Mouse (Mus musculus) brain, embryonic 18.5 days (tissue): ENCODE measurements around the gene Zbtb5.
"Not testable (repeated sequence)": the region's sequence is repeated elsewhere in the genome, so short reads cannot be mapped to it uniquely, and the experiment has no call there.

Source experiments
- DNase-seq: peaks from one replicate; pipeline ENCODE4 v3.0.0-alpha.2; 2012; ENCODE audit warnings: low read depth, low spot score

The Zbtb5 gene

DNA sequence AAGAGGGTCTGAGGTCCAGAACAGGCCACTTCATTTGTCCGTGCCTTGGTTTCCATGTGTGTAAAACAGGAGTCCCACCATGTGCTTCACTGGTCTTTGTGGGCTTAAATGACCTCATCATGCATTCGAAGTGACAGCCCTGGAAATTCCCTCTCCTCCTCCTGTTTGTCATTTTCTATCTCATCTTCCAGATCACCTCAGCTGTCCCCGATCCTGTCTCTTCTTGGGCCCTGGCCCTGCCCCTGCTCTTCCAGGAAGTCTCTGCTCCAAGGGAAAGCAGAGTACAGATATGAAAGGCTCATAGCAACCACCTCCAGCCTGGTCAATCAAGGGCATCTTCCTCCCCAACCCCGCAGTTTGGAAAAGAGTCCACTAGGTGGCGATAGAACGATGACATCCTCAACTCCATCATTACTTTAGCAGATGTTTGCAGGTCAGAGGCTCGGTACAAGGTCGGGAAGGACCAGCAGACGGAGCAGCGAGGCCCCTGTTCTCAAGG lies 41.6 kb downstream of the Zbtb5 start:
- no peak for DNase-seq

DNA sequence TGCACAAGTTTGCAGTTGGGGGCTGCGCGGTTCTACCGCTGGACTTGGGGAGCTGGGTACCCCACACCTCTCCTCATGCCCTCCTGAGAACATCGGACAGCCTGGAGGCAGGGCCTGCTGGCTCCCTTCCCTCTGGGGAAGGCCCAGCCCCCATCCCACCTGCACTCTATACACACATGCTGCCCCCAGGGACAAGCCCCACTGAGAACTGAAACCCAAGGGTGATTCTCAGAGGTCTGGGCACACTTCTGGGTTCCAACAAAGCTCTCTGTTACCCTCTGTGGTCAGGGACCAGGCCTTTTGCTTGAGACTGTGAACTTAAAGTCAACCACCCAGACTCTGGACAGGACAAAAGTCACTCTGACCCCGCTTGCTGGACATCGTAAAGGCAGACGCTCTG lies 42.2 kb downstream of the Zbtb5 start:
- no peak for DNase-seq

DNA sequence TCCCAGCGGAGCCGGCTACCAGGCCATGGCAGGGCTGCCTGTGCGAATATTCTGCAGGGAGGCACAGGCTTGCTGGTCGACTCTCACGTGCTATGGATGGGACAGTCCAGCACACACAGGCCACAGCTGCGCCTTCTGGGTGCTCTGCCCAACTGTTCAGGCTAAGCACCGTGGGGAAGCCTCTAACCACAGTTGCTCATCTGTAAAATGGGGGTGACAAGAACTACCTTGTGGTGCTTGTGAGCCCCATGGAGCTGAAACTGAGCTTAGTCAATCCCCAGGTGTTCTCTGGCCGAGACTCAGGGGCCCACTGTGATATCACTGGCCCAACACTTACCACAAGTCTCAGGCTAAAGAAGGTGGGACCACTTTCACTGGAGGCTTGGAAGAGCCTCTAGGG lies 44.8 kb downstream of the Zbtb5 start:
- DNase-seq, result no peak

DNA sequence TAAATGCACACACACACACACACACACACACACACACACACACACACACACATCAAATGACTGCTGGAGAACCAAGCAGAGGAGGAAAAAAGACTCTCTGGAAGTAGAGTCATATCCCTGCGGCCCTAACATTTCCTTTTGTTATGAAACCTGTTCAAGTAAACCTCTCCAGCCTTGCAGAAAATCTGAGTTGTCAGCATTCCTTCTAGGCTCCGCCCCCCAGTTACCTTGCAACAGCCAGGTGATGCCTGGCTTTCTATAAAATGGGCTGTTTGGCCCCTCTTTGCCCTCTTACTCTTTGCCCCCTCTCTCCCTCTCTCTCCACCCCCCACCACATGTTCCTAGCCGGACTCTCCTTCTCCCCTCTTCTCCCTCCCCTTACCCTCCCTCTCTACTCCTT lies 46.5 kb downstream of the Zbtb5 start:
- DNase-seq, result no peak

DNA sequence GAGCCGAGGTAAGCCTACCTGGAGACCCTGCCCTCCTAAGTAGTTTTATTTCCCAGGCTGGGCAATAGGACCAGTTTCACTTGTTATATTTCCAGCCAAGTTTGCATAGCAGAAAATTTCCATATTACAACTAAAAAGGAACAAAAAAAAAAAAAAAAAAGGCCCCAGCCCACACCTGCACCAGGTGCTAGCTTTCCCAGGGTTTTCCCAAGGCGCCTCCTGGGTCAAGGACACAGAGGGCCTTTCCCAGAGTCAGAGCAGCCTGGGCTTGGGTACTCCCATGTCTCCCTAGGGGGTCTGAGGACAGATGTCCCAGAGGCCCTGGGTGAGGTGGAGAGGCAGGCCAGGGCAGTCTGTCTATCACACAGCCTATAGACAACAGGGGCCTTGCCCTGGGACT lies 47.0 kb downstream of the Zbtb5 start:
- no peak for DNase-seq

DNA sequence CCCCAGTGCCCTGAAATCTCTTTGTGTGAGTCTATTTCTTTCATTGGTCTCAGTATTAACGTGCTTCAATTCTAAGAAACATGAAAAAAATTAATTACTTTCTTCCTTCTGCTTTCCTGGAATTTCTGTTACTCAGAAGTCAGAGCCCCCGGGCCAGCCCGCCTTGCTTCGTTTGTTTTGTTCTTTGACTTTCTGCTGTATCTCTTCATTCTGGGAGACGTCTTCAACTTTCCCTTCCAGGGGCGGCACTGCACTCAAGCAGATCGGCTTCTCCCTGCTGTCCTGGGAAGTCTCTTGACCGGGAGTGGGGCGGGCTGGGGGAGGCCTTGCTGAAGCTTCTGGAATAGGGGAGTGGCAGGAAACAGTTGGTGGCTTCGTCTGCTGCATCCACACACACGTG lies 49.1 kb downstream of the Zbtb5 start:
- DNase-seq, result no peak

DNA sequence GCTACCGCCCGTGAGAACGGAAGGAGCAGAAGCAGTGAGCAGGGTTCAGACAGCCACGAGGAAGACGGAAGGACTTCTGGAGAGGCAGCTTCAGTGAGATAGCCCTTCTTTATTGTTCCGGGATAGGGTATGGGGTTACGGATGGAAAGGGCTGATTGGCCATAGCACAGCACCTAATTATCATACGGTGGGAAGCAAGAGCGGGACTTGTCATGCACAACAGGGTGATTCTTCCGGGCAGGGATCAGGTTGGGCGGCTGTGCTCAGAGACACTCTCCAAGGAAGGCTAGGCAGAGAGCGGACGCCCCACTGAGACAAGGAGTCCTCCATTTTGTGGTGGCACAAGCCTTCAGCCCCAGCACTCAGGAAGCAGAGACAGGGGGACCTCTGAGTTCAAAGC lies 53.0 kb downstream of the Zbtb5 start:
- no peak for DNase-seq

DNA sequence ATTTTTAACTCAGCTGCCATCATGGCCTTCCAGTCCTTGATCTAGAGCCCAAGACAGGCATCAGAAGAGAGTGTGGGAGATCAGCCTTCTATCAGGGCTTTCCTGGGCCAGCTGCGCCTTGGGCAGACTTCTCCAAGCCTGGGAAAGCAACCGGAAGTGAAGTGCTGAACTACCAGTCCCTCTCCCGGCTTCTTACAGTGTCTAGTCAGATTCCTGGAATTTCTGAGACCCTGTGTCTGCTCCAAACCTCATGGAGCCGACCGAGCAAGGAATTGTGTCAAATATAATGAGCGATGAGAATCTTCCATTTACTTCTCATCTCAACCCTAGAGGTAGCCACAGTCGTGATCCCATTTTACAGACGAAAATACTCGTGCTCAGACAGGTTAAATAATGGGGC lies 53.4 kb downstream of the Zbtb5 start:
- DNase-seq, result no peak

DNA sequence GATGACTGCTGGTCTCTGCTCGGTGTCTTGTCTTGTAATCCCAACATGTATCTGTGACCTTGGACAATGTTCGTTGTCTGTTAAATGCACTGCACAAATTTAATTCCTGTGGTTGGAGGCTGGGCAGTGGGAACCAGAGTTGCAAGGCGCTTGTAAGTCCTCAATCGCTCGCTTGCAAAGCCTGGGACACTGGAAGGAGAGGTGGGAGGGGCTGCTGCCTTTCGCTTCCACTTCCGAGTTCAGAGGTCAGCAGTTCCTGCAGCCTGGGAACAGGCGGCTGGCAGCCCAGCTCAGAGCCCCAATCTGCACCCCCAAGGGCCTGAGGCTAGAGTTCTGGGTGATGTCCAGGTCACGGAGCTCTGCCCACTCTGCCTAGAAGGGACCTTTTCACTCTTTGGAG lies 59.2 kb downstream of the Zbtb5 start:
- no peak for DNase-seq

DNA sequence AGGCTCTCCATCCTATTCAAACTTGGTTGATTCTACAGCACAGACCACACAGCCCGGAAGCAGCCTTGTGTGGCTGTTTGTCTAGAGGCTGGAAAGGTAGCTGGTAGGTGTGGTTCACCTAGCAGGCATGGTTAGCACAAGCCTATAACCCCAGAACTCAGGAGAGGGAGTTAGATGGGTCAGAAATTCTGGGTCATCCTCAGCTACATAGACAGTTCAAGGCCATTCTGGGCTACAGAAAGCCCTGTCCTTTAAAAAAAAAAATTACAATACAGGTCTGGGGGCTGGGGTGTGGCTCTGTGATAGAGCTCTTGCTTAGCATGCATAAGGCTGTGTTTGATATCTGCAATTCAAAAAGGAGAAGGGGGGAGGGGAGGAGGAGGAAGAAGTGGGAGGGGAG lies 63.9 kb downstream of the Zbtb5 start:
- no peak for DNase-seq

DNA sequence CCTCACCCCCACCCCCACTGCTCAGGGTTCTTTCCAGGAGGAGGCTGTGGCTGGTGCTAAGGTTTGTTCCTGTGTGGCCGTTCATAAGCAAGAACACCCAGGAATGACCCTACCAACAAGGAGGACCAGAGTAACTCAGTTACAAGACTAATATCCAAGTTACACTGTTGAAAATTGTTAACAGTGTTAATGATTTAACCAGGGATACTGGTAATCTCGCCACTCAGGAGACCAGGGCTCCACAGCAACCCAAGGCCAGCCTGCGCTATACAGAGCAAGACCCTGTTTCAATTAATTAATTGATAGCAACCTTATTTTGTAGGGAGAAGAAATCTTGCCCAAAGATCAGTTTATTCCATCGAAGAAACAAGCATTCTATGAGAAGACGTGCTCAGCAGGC lies 64.7 kb downstream of the Zbtb5 start:
- no peak for DNase-seq

DNA sequence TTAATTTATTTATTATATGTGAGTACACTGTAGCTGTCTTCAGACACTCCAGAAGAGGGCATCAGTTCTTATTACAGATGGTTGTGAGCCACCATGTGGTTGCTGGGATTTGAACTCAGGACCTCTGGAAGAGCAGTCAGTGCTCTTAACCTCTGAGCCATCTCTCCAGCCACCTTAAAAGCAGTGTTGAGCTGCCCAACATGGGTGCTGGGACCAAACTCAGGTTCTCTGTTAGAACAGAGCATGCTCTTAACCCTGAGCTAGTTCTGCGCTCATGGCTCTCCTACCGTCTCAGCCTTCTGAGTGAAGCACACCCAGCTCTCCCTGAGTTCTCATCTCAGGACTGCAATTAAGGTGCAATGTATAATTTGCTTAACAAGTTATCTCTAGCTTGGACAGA lies 66.1 kb downstream of the Zbtb5 start:
- not testable (repeated sequence) for DNase-seq

DNA sequence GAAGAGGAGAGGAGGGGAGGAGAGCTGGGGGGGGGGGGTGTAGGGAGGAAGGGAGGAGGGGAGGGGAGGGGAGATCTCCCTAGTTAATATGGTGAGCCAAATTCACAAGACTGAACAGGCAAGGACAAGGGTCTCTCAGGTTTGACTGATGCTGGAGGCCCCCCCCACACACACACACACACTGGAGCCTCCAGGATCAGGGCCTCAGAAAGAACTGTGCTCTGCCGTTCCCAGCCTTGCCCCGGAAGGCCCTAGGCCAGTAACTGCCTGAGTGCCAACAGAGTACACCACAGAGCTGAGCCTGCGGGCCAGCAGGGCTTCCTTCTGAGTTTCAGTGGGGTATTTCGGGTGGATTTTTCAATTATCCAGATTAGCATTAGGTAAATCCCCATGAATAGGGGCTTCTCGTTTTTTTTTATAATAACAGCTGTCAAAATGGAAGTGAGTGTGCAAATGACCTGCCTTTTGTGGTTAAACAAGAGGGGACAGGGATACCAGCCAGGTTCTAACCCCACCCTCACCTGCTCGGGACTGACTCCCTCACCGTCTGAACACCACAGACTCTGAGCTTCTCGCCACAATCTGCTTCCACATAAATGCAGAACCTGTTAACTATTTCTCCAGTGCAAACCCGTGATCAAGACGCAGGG lies 67.7 kb downstream of the Zbtb5 start:
- no peak for DNase-seq

DNA sequence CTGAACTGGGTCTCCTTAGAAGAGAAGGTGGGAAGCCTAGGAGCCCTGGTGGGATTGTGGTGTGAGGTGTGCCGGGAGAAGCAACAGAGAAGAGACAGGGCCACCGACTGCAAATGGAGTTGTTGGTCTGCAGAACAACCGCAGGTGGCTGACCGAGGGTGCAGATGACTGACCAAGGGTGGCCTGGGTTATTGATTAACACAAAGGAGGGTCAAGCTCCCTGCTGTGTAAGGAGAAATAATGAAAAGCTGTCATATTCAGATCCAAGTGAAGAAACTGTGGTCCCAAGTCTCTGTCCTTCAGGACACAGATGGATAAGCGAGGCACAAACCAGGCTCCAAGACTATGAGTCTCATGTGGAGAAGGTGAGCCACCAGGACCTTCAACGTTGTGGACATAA lies 68.7 kb downstream of the Zbtb5 start:
- DNase-seq, result no peak

DNA sequence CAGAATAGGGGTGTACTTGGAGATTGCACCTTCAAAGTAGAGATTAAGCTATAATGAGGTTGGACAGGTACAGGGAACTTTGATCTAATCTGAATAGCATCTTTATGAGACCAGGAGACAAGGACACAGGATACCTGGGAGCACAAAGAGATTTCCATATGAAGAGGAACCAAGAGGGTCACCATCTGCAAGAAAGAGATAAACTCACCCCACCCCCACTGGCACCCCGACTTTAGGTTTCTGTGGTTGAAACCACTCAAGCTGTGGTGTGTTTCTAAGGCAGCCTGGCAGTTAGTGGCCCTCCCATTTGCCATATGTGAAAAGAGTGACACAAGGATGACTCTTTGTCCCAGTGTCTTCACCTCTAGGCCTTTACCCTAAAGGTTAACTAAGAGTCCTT lies 70.0 kb downstream of the Zbtb5 start:
- DNase-seq, result no peak
